Mouse (Mus musculus): ENCODE results near the gene Pofut1. TPM values are rescaled to one million over a fixed set of nuclear protein-coding genes. Genes with fewer than 3 reads are reported as not detected.

Pofut1 gene
- polyA plus RNA-seq, 2 experiments = 12.1 to 41.7 TPM

GRCm38 (mm10) chr2:153242156-153242555 lies 823 bp downstream of the Pofut1 start:
- DNase-seq (ENCODE audit: low spot score) = no peak
- peaks cover 15% of the 10 kb centered on the region for H3K36me3 ChIP-seq (ENCODE audit: control insufficient read depth, insufficient read depth, low read length)
- 57% methylated on average over 6 of the region's 6 CpGs for WGBS
- H3K4me2 ChIP-seq (replicated peaks; ENCODE audit: low read depth, low read length, severe bottlenecking) = peak overlapping the region; percentile 67
- no peaks in the 10 kb centered on the region for H3K9me3 ChIP-seq (ENCODE audit: control insufficient read depth, low read length)
- no peak for TF ChIP-seq POLR2A (IDR thresholded peaks at IDR 0.05; ENCODE audit: borderline replicate concordance, extremely low read depth, insufficient read depth, insufficient read length)
- peak overlapping the region; percentile 98 for H3K4me3 ChIP-seq (replicated peaks; ENCODE audit: low read length)
- H3K27me3 ChIP-seq (ENCODE audit: control insufficient read depth, insufficient read depth, low read length) = no peaks in the 10 kb centered on the region
- H3K4me1 ChIP-seq (ENCODE audit: control insufficient read depth, insufficient read depth, low read length) = peaks cover 21% of the 10 kb centered on the region
- H3K9ac ChIP-seq (ENCODE audit: low read depth, low read length, severe bottlenecking) = peak overlapping the region; percentile 96
- no peak for ATAC-seq (ENCODE audit: low FRiP score, low read depth)
- H3K27ac ChIP-seq (replicated peaks; ENCODE audit: low read depth, low read length) = no peak overlapping the region

GRCm38 (mm10) chr2:153249751-153250150 lies 8.4 kb downstream of the Pofut1 start:
- no peak overlapping the region for H3K27ac ChIP-seq (replicated peaks; ENCODE audit: low read depth, low read length)
- TF ChIP-seq POLR2A (IDR thresholded peaks at IDR 0.05; ENCODE audit: borderline replicate concordance, extremely low read depth, insufficient read depth, insufficient read length) = no peak
- no peaks in the 10 kb centered on the region for H3K27me3 ChIP-seq (ENCODE audit: control insufficient read depth, insufficient read depth, low read length)
- WGBS = 88% methylated on average over 5 of the region's 5 CpGs
- no peak overlapping the region for H3K4me3 ChIP-seq (replicated peaks; ENCODE audit: low read length)
- ATAC-seq (ENCODE audit: low FRiP score, low read depth) = no peak
- peaks cover 55% of the 10 kb centered on the region for H3K36me3 ChIP-seq (ENCODE audit: control insufficient read depth, insufficient read depth, low read length)
- H3K9me3 ChIP-seq (ENCODE audit: control insufficient read depth, low read length) = no peaks in the 10 kb centered on the region
- DNase-seq (ENCODE audit: low spot score) = no peak
- H3K4me2 ChIP-seq (replicated peaks; ENCODE audit: low read depth, low read length, severe bottlenecking) = no peak overlapping the region
- no peak overlapping the region for H3K9ac ChIP-seq (ENCODE audit: low read depth, low read length, severe bottlenecking)
- no peaks in the 10 kb centered on the region for H3K4me1 ChIP-seq (ENCODE audit: control insufficient read depth, insufficient read depth, low read length)

- no peaks in the 10 kb centered on the region for H3K27me3 ChIP-seq (ENCODE audit: control insufficient read depth, insufficient read depth, low read length)
- no peak overlapping the region for H3K9ac ChIP-seq (ENCODE audit: low read depth, low read length, severe bottlenecking)
- H3K4me3 ChIP-seq (replicated peaks; ENCODE audit: low read length) = no peak overlapping the region
- TF ChIP-seq POLR2A (IDR thresholded peaks at IDR 0.05; ENCODE audit: borderline replicate concordance, extremely low read depth, insufficient read depth, insufficient read length) = no peak
- 77% methylated on average over 2 of the region's 2 CpGs for WGBS
- no peak overlapping the region for H3K4me2 ChIP-seq (replicated peaks; ENCODE audit: low read depth, low read length, severe bottlenecking)
- DNase-seq (ENCODE audit: low spot score) (no peak), ATAC-seq (ENCODE audit: low FRiP score, low read depth) (no peak)
- no peak overlapping the region for H3K27ac ChIP-seq (replicated peaks; ENCODE audit: low read depth, low read length)
- H3K36me3 ChIP-seq (ENCODE audit: control insufficient read depth, insufficient read depth, low read length) = peaks cover 35% of the 10 kb centered on the region
- no peaks in the 10 kb centered on the region for H3K9me3 ChIP-seq (ENCODE audit: control insufficient read depth, low read length)
- no peaks in the 10 kb centered on the region for H3K4me1 ChIP-seq (ENCODE audit: control insufficient read depth, insufficient read depth, low read length)
These were observed 15.3 kb downstream of the Pofut1 start for GRCm38 (mm10) chr2:153256604-153257003.

DNA sequence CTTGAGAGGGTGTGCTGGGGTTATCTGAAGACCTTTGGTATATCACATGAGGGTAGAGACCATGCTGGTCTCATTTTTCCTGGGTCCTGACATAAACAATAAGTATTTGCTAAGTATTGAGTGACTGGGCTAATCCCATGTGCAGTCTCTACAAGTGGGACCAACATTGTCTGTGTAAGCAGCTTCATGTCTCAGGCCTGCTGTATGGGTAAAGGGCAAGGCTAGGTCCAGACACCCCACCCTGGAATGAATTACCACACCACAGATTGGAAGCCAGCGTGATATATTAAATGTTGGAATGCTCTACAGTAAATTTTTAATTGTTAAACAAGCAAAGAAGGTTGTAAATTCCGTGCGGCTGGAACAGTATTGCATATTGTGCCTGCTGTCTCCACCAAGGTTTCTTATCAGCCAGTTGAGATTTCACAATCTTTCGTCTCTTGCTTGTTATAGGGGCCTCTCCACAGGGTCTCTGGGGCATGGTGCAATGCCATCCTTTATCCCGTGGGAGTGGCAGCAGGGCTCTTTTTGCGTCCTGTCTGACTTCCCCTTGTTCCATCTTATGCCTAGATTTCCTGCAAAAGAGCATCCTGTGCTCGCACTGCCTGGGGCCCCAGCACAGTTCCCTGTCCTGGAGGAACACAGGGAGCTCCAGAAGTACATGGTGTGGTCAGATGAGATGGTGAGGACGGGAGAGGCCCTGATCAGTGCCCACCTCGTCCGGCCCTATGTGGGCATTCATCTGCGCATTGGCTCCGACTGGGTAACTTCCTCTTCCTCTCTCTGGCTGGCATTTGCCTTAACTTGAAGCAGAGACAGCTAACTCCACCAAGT lies 17.9 kb downstream of the Pofut1 start:
- H3K4me3 ChIP-seq (replicated peaks; ENCODE audit: low read length) = no peak overlapping the region
- peaks cover 45% of the 10 kb centered on the region for H3K36me3 ChIP-seq (ENCODE audit: control insufficient read depth, insufficient read depth, low read length)
- no peaks in the 10 kb centered on the region for H3K9me3 ChIP-seq (ENCODE audit: control insufficient read depth, low read length)
- DNase-seq (ENCODE audit: low spot score) = no peak
- no peak for ATAC-seq (ENCODE audit: low FRiP score, low read depth)
- no peaks in the 10 kb centered on the region for H3K4me1 ChIP-seq (ENCODE audit: control insufficient read depth, insufficient read depth, low read length)
- no peak overlapping the region for H3K4me2 ChIP-seq (replicated peaks; ENCODE audit: low read depth, low read length, severe bottlenecking)
- no peak overlapping the region for H3K27ac ChIP-seq (replicated peaks; ENCODE audit: low read depth, low read length)
- H3K27me3 ChIP-seq (ENCODE audit: control insufficient read depth, insufficient read depth, low read length) = no peaks in the 10 kb centered on the region
- no peak for TF ChIP-seq POLR2A (IDR thresholded peaks at IDR 0.05; ENCODE audit: borderline replicate concordance, extremely low read depth, insufficient read depth, insufficient read length)
- no peak overlapping the region for H3K9ac ChIP-seq (ENCODE audit: low read depth, low read length, severe bottlenecking)
- WGBS = 63% methylated on average over 12 of the region's 12 CpGs

- no peak for TF ChIP-seq POLR2A (IDR thresholded peaks at IDR 0.05; ENCODE audit: borderline replicate concordance, extremely low read depth, insufficient read depth, insufficient read length)
- H3K9ac ChIP-seq (ENCODE audit: low read depth, low read length, severe bottlenecking) = no peak overlapping the region
- 65% methylated on average over 3 of the region's 3 CpGs for WGBS
- peaks cover 52% of the 10 kb centered on the region for H3K36me3 ChIP-seq (ENCODE audit: control insufficient read depth, insufficient read depth, low read length)
- ATAC-seq (ENCODE audit: low FRiP score, low read depth) (no peak), DNase-seq (ENCODE audit: low spot score) (no peak)
- H3K4me2 ChIP-seq (replicated peaks; ENCODE audit: low read depth, low read length, severe bottlenecking) = no peak overlapping the region
- H3K9me3 ChIP-seq (ENCODE audit: control insufficient read depth, low read length) = no peaks in the 10 kb centered on the region
- no peak overlapping the region for H3K27ac ChIP-seq (replicated peaks; ENCODE audit: low read depth, low read length)
- no peaks in the 10 kb centered on the region for H3K27me3 ChIP-seq (ENCODE audit: control insufficient read depth, insufficient read depth, low read length)
- no peak overlapping the region for H3K4me3 ChIP-seq (replicated peaks; ENCODE audit: low read length)
- no peaks in the 10 kb centered on the region for H3K4me1 ChIP-seq (ENCODE audit: control insufficient read depth, insufficient read depth, low read length)
These were observed 18.7 kb downstream of the Pofut1 start for GRCm38 (mm10) chr2:153259864-153260674.

All from limb, embryonic 14.5 days (tissue).